Mouse (Mus musculus): ENCODE data around the gene Spcs2.

GRCm38 (mm10) chr7:99805340-99805739, 57.9 kb downstream of the Spcs2 start:
- TF ChIP-seq EP300 (IDR thresholded peaks at IDR 0.05; ENCODE audit: insufficient read depth, low read depth, low read length), result no peak
- TF ChIP-seq POLR2A (IDR thresholded peaks at IDR 0.05; ENCODE audit: insufficient read depth, low read length), result no peak
